Mouse (Mus musculus) v-Abl transformed pro-B cells (cell line): Measurements from ENCODE around the gene Trpc4.

Source experiments
- in situ Hi-C, 2 experiments: fragments of 400-800 bp; cut with MboI; formaldehyde crosslinking; loops; one replicate each; pipeline ENCODE4 v1.15.1; 2025; ENCODE audit not compliant: unreplicated experiment in 2 of 2

The Trpc4 gene

DNA sequence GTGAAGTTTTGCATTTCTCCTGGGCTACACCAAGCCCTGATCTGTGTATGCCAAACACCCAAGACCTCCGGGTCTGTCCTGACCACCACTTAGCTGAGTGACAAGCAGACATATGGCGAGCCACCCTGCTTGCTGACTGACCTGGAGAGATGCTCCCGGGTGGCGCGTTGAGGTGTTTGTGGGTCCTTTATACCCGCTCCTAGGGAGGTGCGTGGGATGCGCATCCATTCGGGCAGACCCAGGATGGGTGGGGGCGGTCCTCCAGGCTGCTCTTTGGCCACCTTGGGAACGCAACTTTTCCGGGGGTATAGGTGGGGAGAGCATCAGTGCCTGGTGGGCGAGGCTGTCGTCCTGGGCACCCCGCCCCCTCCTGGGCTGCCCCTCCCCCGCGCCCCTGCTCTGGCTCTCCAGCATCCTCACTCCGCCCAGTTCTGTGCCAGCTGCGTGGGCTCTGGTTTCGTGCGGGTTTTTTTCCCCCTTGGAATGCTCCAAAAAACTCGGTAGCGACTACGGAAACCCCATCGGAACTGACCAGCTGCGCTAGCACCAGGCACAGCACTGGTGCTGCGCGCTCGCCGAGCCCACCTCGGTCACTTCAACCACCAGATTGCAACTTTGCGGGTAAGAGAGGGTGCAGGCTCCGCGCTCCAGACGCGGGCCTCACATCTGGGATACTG lies at the start of gene Trpc4:
TSS of gene Trpc4 (plus strand) at position 397 of the 677 bp plus-strand sequence.
- in situ Hi-C loops, result loop anchor here (5.0 to 25.0 kb wide), 10 partner anchors 157 to 633 kb away; partner anchors contain the start of genes Supt20 (in 2 of the 2) and Ufm1 (in 1 of the 2)

DNA sequence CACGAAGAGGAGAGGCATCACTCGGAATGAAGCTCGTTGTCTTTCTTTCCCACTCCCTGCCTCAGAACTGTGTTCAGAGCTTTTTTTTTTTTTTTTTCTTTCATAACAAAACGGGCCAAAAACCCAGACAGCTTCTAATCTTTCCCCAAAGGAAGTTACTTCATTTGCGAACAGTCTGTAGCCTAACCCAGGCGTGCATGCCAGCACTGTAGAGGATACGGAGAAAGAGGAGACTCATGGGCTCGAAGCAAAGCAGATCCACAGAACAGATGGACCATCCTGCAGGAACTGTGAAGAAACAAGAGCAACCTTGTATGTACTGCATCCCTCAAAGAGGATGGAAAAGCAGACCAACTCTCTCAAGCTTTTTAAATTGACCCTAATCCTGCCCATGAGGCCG lies 44.3 kb upstream of the Trpc4 start:
- in situ Hi-C loops, result no loop called here

DNA sequence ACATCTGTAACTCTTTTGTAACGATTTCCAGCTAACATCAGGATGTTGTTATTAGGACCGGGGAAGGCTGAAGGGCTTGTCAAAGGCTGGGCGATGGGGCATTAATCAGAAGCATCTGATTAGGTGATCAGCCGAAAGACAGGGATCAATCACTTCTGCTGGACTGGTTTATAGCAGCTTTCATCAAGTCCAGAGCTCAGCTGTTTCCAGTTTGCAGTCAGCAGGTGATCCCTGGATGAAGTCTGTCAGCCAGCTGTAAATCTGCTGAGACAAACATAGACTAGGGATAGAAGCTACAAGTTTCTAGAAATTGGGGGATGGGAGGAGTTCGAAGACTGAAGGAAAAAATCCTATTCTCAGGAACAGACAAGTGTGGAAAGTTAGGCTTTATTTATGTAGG lies 20.5 kb upstream of the Trpc4 start:
- in situ Hi-C loops, result no loop called here

DNA sequence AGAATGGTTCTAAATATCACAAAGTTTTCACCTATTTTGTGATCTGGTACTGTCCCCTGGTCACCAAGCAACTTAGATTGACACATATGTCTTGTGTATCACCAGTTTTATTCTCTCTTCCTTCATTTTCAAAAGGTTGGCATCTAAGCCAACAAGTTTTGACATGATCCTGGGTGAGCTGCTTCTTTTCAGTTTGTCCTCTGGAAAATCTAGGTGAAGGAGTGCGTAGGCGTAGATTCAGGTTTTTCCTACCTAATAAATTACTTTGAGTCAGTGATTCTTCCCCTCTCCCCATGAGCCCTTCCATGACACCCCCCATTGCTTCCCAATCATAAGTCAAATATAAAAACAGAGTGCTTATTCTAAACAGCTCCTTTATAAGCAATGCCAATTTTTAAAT lies 14.5 kb upstream of the Trpc4 start:
- in situ Hi-C loops, result no loop called here

DNA sequence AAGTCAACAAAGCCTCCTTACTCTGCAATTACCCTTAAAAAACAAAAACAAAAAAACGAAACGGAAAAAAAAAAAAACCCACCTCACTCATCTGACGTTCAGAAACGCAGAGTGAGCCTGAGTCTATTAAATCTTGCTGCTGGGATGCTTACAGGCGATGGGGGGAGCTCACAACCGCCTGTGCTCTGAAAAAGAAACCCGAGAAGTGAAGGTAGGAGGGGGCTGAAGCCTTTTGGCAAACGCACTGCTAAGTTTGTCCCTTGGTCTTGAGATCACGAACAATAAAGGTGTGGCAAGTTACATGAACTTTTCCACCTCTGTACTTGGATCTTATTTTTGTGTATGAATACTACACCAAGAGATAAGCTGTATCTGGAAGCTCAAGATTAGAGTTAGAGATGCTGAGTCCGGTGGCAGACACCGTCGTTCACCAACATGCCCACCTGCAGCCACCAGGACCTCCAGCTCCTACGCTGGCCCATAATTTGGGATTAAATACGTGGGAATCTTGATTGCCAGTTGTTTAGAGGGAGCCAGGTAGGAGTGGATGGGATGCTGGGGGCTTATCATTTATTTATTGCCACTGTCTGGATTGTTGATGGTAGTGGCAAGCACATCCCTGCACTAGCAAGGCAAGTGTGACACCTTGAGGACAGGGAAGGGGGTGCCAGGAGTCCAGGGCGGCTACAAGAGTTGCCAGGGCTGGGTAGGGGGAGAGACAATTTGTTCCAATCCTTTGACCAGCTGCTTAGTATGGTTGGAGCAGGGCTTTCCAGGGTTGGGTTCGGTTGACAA lies 794 bp upstream of the Trpc4 start:
- in situ Hi-C loops, result loop anchor here (5.0 to 25.0 kb wide), 10 partner anchors 157 to 633 kb away; partner anchors contain the start of genes Supt20 (in 2 of the 2) and Ufm1 (in 1 of the 2)

DNA sequence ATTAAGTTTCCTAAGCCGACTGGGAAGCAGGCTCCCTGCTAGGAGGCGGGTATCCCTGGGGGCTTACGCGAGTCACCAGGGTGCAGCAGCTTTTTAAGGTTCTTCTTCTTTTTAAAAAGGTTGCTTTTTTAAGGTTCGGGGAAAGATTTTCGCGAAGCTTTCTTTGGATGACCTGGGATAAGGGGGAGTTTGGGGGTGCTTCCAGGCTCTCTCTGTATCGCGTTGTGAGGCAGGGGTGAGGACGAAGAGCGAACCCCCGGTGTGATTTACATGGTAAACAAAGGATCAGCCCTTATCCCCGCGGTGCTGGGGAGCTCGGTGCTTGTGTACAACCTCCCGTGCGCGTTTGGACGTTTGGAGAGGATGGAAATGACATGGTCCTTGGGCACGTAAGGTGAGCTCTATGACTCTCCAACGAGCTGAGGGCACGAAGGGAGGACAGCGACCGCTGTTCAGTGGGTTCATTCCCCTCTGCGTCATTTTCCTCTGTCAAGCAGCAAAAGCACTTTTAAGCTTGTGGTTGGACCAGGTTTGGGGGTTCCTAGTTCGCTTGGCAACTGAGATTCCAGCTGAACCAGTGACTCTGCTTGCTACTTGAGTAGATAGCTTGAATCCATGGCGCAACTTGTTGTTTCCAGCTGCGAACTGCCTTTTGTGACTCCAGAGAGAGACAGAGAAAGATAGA lies 623 bp downstream of the Trpc4 start:
- in situ Hi-C loops, result loop anchor here (5.0 to 25.0 kb wide), 10 partner anchors 156 to 634 kb away; partner anchors contain the start of genes Supt20 (in 2 of the 2) and Ufm1 (in 1 of the 2)

DNA sequence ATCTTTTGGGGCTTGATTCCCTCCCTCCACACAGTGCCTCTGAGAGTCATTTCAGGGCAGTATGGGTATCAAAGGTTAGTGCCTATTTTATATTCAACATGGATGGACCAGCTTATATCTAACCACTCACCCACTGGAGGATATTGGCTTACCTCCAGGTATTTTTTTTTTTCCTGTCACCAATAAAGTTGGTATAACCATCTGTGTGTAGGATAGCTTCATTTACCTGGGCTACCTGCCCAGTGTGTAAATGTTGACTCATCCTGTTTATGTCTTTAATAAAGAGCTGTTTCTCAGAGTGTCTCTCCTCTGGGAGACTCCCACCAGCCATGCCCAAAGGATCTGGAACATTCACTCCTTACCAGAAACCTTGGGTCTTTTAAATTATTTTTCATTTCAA lies 14.9 kb downstream of the Trpc4 start:
- in situ Hi-C loops, result loop anchor here (25.0 kb wide), 2 partner anchors 417 to 517 kb away; partner anchors contain the start of gene Supt20 (in 2 of the 2)

DNA sequence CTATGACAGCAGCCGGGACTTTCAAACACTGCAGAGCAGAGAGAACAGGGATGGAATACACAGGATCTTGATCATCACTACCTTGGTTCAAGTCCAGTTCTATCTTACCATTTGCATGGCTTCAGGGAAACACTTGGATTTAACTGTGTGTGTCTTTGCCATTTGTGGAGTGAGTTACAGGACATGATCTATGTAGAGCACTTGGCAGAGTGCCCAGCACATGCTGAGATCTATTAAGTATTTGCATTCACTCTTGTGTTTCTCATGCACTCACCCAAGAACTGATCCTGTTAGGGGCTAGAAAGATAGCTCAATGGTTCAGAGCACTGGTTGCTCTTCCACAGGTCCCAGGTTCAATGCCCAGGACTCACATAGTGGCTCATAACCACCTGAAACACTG lies 21.5 kb downstream of the Trpc4 start:
- in situ Hi-C loops, result no loop called here

DNA sequence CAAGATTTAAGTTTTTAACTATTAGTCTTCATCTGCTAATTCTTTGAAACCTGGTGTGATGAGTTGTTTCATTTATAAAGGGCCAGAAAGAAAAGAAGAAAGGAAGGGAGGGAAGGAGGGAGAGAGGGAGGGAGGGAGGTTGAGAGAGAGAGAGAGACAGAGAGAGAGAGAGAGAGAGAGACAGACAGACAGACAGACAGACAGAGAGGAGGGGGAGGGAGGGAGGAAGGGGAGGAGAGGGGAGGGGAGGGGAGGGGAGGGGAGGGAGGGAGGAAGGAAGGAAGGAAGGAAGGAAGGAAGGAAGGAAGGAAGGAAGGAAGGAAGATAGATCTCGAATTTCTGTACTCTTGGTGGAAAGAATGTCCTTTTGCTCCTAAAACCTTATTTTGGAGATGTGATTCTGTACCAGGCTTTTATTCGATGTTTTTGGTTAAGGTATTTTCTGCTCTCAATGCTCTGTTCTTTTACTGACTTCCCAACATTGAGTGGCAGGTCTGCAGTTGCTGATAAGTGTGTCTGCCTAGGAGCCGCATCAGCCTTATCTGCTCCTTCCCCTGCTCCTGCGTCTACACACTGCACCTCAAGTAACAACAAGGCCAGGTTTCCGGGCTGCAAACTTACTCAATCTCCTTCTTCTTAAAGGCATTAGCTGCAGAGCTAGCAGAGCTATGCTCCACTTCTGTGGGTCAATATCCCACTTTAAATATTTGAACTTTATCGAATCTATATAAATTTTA lies 35.3 kb downstream of the Trpc4 start:
- in situ Hi-C loops, result no loop called here

DNA sequence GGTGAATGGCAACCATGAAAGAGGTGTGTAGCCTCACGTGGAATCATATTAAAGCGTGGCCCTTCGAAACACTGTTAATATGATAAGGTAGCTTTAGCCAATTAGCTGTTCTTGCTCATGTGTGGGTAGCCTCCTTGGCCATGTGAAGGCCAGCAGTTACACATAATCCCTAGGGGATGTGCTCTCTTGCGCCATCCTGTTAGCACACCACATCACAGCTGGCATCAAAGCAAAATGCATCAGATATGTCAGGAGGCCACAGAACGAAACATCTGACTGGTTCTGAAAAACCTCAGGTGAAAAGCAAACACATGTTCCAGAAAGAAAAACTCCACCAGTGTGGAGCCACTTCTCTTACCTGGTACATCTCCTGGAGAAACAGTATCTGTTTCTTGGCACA lies 45.4 kb downstream of the Trpc4 start:
- in situ Hi-C loops, result no loop called here

DNA sequence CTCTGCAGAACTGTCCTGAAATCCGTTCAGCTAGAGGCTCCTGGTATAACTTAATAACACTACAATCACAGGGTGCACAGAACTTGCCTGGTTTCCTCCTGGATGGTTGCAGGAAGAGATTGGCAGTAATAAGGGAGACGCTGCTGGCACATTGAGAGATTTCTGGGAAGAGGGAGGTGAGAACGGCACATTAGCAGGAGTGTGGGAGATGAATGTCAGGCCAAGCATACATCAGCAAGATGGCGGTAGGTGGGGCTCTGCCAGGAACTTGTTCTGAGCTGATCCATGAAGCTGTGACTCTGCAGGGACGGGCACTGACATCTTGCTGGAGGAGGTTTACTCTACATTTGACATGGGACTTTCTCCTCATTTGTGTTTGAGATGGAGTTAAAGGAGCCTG lies 48.6 kb downstream of the Trpc4 start:
- in situ Hi-C loops, result no loop called here

DNA sequence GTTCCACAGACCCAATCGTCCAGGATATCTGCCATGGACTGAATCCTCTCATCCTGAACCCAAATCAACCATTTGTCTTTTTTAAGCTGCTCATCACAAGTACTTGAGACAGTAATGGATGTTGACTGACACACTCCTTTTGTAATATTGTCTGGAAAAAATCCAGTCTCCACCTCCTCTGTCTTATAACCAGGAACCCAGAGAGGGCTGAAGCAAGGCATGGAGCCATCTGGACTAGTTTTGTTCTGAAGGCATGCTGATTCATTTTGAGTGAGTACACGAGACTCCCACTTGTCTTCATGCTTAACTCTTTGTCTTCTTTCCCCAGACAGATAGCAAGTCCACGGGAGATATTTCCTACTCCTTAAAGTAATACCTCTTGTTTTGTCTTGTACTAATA lies 54.3 kb downstream of the Trpc4 start:
- in situ Hi-C loops, result no loop called here

DNA sequence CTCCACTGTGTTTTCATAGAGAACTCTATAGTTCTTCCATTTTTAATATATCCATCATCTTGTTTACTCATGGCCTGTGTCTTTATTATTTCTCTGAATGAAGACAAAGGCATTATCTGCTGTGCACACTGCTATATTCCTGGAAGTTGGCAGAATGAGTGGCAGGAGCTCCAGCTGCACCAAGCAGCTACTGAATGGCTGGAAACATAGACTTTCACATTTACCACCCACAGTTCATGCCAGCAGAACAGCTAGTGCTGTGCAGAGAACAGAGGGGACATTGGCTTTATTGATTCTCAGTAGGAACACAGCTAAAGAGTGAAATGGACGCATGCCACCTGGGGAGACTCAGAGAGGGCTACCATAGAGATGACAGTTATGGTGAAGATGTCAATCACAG lies 55.6 kb downstream of the Trpc4 start:
- in situ Hi-C loops, result no loop called here

DNA sequence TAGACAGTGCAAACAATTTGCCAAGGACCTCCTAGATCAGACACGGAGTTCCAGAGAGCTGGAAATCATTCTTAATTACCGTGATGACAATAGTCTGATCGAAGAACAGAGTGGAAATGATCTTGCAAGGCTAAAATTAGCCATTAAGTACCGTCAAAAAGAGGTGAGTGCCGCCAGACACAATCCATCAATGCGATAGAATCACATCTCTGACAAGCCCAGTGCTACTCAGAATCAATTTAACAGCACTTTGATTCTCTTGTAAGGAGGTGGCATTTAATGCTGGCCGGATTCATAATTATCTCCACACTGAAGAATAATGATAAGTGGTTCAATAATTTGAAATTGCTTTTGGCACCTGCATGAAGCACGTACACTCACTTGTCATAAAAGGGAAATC lies 66.7 kb downstream of the Trpc4 start:
- in situ Hi-C loops, result no loop called here

DNA sequence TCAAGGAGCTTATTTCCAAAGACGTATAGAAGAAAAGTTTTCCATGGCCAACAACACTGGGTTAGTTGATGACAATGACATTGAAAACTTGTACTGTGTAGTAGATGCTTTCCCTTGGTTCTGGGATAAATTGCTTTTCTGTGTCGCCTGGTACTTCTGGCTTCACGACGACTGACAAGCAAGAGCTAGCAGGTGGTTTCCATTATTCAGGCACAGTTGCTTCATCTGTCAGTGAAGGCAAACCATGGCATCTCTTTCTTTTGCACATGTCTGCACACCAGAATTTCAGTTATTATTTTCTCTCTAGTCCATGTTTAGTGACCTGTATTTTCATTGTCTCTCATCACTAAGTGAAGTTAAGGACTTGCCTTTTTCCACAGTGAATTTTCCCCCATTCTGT lies 72.6 kb downstream of the Trpc4 start:
- in situ Hi-C loops, result no loop called here

DNA sequence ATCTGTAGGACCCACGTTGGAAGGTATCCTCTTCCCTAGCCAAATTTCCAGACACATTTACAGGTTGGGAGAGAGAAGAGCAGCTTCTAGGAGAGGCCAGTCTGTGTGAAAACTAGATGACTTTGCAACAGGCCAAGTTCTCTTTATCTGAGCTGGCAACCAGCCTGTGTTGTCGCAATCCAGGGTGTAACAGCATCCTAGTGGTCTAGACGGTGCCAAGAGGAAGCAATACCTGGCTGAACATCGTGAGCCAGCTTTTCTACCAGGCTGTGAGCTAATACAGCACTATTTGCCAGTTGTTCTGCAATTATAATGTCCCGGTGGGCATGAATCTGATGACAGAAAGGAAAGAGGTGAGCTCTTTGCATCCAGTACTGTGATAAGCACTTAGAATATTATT lies 83.1 kb downstream of the Trpc4 start:
- in situ Hi-C loops, result no loop called here

DNA sequence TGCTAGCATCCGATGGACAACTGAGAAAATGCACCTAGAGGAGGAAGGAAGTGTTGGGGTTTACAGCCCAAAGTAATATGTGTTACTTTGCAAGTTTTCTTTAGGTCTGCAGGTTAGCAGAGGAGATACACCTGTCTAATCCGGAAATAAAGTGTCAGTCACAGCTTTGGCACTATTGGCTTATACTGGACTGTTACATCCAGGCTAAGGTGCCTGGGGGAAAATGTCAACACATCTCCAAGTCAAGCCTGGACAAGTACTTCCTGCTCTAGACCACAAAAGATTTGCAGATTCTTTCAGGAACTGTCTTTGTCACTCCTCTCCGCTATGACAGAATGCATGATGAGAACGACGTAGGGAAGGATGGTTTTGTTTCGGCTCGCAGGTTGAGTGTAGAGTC lies 83.6 kb downstream of the Trpc4 start:
- in situ Hi-C loops, result no loop called here

DNA sequence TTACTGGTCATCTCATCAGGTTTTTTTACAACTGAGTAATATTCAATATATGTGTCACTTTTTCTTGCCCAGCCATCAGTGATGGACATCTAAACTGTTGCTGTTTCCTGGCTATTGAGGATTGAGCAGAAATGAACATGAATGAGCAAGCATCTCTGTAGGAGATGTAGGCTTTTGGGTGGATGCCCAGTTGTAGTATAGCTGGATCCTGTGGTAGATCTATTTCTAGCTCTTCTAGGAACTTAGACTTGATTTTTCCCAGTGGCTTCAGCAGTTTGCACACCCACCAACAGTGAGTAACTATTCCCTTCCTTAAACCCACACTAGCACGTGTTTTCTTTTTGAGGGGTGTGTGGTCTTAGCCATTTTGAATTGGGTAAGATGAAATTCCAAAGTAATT lies 87.3 kb downstream of the Trpc4 start:
- in situ Hi-C loops, result no loop called here

DNA sequence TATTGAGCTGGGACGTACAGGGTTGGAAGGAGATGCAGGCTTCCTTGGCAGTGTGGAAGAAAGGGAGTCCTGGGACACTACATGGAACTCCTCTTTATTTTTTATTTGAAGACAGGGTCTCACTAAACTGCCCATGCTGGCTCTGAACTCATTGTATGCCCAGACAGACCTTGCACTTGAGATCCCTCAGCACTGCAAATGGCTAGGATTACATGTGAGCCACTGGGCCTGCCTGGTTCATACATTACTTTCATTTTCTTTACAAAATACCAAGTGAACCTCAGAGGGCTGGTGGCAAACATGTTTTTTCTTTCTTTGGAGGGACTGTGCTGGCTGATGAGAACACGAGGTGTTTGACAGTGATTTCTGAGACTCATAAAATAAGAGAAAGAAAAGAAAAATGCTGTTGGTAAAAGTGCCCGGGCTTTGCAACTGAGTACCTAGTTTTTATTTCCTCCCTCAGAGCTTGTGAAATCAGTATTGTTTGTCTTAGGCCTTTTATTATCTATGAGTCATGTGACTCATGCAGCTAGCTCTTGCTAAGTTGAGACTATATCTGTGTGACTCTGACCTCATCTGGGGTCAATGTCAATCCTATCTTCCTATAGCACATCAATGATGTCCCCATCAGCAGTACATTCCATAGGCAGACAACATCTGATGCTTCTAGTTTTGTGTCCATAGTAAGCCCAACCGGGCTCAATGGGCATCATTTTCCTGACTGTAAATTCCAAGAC lies 89.1 kb downstream of the Trpc4 start:
- in situ Hi-C loops, result no loop called here

DNA sequence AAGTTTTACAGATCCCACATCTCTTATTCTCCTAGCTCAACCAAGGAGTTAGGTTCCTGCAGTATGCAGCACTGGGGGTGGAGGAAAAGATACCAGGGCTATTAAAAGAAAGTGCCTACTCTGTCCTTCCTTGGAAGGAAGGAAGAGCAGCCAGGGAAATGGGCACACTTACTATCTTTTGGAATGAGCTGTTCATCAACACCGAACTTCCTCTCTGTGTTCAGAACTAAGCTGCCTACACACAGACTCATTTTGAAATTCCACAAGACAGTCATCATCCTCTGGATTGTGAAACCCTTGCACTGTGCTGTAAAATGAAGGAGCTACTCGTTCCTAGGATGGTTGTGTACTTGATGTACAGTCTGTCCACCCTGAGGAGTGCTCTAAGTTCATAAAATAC lies 90.6 kb downstream of the Trpc4 start:
- in situ Hi-C loops, result no loop called here
